Mouse (Mus musculus) mouse trophoblast stem cell (cell line): ENCODE data around the gene Cenpv.

Experiments
- in situ Hi-C, 2 experiments: fragments of 300-500 bp; cut with MseI, MboI; formaldehyde crosslinking; loops; 2 replicates in 1 of 2; 3 replicates in 1 of 2; pipeline ENCODE4 v1.15.1; 2025

Gene Cenpv

DNA sequence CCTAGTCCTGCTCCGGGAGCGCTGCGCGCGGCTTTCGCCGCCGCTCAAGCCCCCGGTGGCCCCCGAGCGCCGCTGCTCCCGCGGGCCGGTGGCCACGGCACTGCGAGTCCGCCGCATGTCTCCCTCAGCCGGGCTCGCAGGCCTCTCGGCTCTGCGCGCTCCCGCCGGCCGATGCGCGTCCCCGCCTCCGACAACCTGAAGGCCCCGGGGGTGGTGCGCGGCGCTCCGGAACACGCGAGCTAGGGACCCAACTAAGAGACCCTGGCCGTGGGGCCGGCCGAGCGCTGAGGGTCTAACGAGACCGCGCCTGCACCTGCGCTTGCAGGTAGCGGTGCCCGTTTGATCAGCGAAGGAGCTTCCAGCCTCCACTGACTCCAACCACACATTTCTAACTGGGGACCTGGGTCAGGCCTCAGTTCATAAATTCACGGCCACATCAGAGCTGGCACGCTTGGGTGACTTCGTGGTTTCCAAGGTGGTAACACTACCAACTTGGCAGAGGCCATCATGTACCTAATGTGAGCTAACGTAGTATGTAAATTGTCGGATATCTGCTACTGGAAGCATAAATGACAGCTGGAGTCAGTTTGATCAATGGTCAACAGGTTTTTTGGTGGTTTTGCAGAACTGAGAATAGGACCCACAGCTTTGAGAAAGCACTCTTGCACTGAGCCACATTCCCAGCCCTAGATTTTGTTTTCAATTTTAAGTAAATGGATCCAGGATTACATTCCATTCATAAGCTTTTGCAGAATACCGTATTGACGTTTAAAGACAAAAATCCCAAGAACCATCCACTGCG is at the start of gene Cenpv:
Cenpv (minus strand) TSS at position 173 of the 802 bp plus-strand sequence.
- in situ Hi-C loops: no loop called here

GRCm38 (mm10) chr11:62587034-62587433 is 48.0 kb upstream of the Cenpv start:
- in situ Hi-C loops: no loop called here

DNA sequence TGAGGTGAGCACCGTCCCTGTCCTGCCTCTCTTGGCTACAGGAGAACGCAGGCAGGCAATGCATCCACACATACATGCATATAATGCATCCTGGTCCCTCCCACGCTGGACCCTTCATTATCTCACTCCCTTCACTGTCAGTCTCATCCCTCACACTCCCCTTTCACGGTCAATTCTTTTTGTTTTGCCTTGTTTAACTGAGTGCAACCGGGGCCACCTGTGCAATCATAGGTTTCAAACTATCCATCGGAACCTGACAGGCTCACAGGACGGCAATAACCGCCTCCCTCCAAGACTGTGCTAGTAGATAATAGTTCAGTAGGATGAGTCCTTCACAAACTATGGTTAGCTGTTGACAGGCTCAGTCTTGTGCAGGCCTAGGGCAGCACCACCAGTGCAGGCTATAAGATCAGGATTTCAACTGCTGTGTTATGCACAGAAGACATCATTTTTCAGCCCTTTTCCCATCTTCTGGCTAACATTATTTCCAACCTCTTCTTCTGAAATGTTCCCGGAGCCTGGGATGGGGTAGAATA is 45.7 kb upstream of the Cenpv start:
- in situ Hi-C loops: no loop called here

GRCm38 (mm10) chr11:62583031-62583430 is 44.0 kb upstream of the Cenpv start:
- in situ Hi-C loops: no loop called here

DNA sequence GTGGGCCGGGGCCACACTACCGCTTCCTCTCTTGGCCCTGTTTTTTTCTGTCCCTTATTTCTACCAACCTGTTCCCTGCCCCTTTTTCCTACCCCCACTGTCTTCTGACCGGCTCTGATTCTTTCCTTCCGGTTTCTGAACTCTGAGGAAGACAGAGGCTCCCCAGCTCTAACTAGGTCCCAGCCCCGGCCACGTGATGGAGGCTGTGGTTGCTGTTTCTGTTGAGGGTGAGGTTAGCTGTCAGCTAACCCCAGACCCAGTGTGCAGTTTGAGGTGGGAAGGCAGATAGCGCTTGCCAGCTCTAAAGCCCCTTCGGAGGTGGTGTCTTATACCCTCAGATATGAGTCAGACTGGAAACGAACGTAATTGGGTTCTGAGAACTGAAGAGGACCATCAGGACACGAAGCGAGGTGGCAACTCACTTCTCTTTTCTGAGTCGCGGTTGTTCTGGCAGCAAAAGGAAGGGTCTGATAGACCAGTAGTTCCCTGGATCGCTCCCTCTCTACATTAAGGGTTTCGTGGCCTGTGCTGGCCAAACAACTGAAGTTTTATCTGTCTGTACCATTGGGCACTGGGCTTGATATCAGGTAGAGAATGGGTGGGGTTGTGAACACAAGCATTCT is 37.6 kb upstream of the Cenpv start:
- in situ Hi-C loops: no loop called here

DNA sequence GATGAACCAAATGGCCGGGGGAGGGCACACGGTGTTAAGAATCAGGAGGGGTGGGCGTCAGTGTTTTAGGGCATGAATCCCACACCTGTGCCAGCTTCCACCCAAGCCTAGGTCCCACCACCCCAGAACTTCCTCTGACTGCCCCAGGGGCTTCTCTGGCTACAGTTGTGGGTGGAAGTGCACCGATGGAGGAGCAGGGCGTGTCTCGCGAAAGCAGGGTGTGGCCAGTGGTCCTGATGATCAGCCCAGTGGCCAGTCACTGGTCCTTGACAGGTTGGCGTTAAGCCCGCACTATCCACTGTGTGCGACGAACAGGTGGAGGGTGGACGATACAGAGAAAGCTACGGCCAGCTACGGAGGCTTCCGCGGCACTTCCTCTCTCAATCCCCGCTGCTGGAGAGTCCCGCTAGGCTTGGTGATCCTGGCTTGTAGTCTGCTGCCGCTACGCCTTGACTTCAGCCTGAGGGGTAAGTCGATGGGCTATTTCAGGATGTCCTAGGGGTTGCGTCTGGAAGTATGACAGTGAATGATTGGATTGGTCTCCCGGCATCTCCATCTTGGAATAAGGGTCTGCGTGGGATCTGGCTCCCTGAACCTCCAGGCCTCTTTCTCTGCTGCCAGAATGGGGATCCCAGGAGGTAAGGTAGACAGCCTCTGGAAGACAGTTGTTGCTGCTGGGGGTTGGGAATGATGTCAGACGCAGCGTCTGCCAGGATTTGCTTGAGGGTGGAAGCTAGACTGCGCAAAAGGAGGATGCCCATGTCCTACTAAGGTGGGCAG is 36.8 kb upstream of the Cenpv start:
- in situ Hi-C loops: no loop called here

- in situ Hi-C loops: no loop called here
Measured at GRCm38 (mm10) chr11:62575297-62575658, 36.2 kb upstream of the Cenpv start.

DNA sequence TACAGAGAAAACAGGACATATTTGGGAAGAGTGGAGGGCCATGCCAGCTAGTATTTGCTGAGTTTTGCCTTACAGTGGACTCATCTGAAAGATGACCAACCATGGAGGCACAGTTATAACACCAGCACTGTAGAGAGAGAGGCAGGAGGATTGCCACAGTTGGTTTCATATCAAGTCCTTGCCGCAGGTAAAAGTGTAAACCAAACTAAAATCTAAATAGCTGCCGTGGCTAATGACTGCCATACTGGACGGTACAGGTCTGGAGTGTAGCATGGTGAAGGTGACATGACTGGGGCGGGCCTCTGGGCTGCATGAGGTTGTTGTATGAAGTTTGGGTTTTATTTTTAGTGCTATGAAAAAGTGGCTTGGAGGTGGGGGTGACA is 35.6 kb upstream of the Cenpv start:
- in situ Hi-C loops: no loop called here

- in situ Hi-C loops: no loop called here
Measured at GRCm38 (mm10) chr11:62573959-62574702, 35.1 kb upstream of the Cenpv start, which contains the start of gene Trpv2. Gene Trpv2 (plus strand): TSS chr11:62574486.

GRCm38 (mm10) chr11:62568300-62568699 is 29.2 kb upstream of the Cenpv start:
- in situ Hi-C loops: no loop called here

DNA sequence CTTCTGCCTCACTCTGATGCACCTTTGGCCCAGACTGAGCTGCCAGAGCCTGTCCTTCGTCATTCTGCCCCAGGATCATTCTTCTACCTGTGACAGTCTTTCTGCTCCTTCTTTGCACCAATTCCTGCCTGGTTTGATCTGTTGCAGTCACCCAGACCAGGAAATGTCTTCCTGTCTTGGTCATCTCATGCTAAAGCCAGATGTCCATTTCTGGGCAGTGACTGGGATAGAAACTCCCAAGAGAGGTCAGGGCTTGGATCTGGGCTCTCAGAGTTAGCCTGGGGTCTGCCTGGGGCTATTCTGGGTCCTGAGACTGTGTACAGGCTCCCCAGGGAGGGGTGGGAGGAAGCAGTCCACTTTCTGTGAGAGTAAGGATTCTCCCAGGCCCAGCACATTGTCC is 27.1 kb upstream of the Cenpv start:
- in situ Hi-C loops: no loop called here

- in situ Hi-C loops: no loop called here
Measured at GRCm38 (mm10) chr11:62565747-62566146, 26.7 kb upstream of the Cenpv start.

- in situ Hi-C loops: no loop called here
Measured at GRCm38 (mm10) chr11:62563590-62563989, 24.5 kb upstream of the Cenpv start.

GRCm38 (mm10) chr11:62560463-62561016 is 21.5 kb upstream of the Cenpv start:
- in situ Hi-C loops: no loop called here

- in situ Hi-C loops: no loop called here
Measured at GRCm38 (mm10) chr11:62558961-62559646, 20.0 kb upstream of the Cenpv start.

DNA sequence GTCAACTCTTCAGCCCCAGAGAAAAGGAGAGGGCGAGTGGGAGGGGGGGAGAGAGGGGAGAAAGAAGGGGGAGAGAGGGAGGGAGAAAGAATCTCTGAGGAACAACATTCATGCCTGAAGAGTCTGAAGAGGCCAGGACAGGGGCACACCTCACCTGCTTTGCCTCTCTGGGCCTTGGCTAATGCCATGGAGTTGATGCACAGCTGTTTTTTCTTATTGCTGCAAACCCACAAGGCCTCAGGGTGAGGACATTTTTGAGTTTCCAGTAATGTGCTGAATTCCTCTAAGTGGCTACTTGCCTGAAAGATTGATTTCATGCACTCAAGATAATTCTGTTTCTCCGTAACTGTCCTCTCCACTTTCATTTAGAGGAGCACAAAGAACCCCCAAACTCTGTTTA is 19.1 kb upstream of the Cenpv start:
- in situ Hi-C loops: no loop called here

GRCm38 (mm10) chr11:62557205-62557604 is 18.1 kb upstream of the Cenpv start:
- in situ Hi-C loops: no loop called here

- in situ Hi-C loops: no loop called here
Measured at GRCm38 (mm10) chr11:62555896-62556412, 16.9 kb upstream of the Cenpv start.

DNA sequence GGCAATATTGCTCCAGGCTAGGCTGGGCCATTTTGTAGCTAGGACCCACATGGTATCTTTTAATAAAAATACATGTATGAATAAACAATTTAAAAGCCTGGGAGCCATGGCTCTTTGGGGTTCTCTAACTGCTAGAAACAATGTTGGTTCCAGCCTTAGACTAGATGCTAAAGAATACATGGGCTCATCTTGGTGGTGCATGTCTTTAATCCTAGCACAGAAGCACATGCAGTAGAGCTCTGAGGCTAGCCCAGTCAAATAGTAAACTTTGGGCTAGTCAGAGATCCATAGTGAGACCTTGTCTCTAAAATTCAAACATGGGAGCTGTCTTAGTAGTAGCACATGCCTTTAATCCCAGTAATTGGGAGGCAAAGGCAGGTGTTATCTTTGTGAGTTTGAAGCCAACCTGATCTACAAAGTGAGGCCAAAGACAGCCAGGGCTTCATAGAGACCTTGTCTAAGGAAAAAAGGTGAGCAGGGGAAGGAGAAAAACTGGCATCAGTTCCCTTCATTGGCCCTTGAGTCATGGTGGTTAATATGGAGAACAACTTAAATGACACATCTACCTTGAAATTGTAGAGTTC is 16.0 kb upstream of the Cenpv start:
- in situ Hi-C loops: no loop called here
